Mouse (Mus musculus) hindbrain, embryonic 12.5 days (tissue): ENCODE measurements around the gene Gsto1. TPM values are rescaled to one million over a fixed set of nuclear protein-coding genes. Genes with fewer than 3 reads are reported as not detected.

Experiments
- ATAC-seq: fragments of 200-750 bp; cut with Nextera tagmentation; 2 replicates; pipeline ENCODE4 v1.8.0; 2017; ENCODE audit warnings: moderate TSS enrichment; ENCODE audit not compliant: low FRiP score
- H3K27ac ChIP-seq: fragments of 300-500 bp; sonication (generic); 2 replicates; pipeline ENCODE4 v1.5.1; 2016; ENCODE audit warnings: mild to moderate bottlenecking
- H3K27me3 ChIP-seq: fragments of 300-500 bp; sonication (generic); 2 replicates; pipeline ENCODE4 v1.6.1; 2016; ENCODE audit warnings: mild to moderate bottlenecking
- H3K36me3 ChIP-seq: fragments of 300-500 bp; sonication (generic); 2 replicates; pipeline ENCODE4 v1.6.1; 2016; ENCODE audit warnings: mild to moderate bottlenecking
- H3K4me1 ChIP-seq: fragments of 300-500 bp; sonication (generic); 2 replicates; pipeline ENCODE4 v1.6.1; 2016
- H3K4me2 ChIP-seq: fragments of 300-500 bp; sonication (generic); replicated peaks from 2 replicates; pipeline ENCODE4 v1.6.1; 2016; ENCODE audit warnings: mild to moderate bottlenecking
- H3K4me3 ChIP-seq: fragments of 300-500 bp; sonication (generic); 2 replicates; pipeline ENCODE4 v1.5.1; 2016; ENCODE audit warnings: mild to moderate bottlenecking
- H3K9ac ChIP-seq: fragments of 300-500 bp; sonication (generic); 2 replicates; pipeline ENCODE4 v1.6.1; 2016; ENCODE audit warnings: mild to moderate bottlenecking, moderate library complexity
- H3K9me3 ChIP-seq: fragments of 300-500 bp; sonication (generic); replicated peaks from 2 replicates; pipeline ENCODE4 v1.6.1; 2016; ENCODE audit warnings: mild to moderate bottlenecking
- WGBS: fragments of 180-500 bp; shearing (Covaris S2); methylation state at CpG from one replicate; pipeline ENCODE4 v1.1.7; 2016; 5-methylcytosine and 5-hydroxymethylcytosine counted together
- polyA plus RNA-seq: library from polyadenylated mRNA; unstranded; fragments of >200 nt; fragmentation: Nextera tagmentation; extraction: Ambion mirVana; gene quantifications from 2 replicates; pipeline ENCODE4 v1.2.1, GENCODE M21; 2016

Gsto1 gene
- polyA plus RNA-seq, 1 experiment from 2014 or later: 102 TPM

- Histone ChIP-seq H3K36me3 (0 out of 2 replicates have a peak, but pooled peaks cover 6% of the 10 kb centered on the region), H3K27ac (no peak overlapping the region), H3K9me3 (no peaks in the 10 kb centered on the region), H3K27me3 (no peaks in the 10 kb centered on the region), H3K4me2 (no peak overlapping the region), H3K4me3 (no peak overlapping the region), H3K4me1 (peaks cover 7% of the 10 kb centered on the region), H3K9ac (no peak overlapping the region)
- no peak for ATAC-seq
- 95% methylated on average over 3 of the region's 3 CpGs for WGBS
Observed at GRCm38 (mm10) chr19:47862581-47862980, 7.8 kb downstream of the Gsto1 start.

- ATAC-seq: no peak
Observed at GRCm38 (mm10) chr19:47864051-47864450, 9.3 kb downstream of the Gsto1 start.

GRCm38 (mm10) chr19:47864721-47865120, 10.0 kb downstream of the Gsto1 start:
- no peak for ATAC-seq
- Histone ChIP-seq H3K9ac (peak overlapping the region; percentile 82), H3K4me3 (peak overlapping the region; percentile 68), H3K36me3 (0 out of 2 replicates have a peak, but pooled peaks cover 6% of the 10 kb centered on the region), H3K27ac (no peak overlapping the region), H3K9me3 (no peaks in the 10 kb centered on the region), H3K27me3 (peaks cover under 1% of the 10 kb centered on the region; the same call in 1 of the 2 replicates), H3K4me2 (peak overlapping the region; percentile 76), H3K4me1 (peaks cover 5% of the 10 kb centered on the region)
- WGBS: 84% methylated on average over 7 of the region's 7 CpGs

More at GRCm38 (mm10) chr19:47864051-47864450, 9.3 kb downstream of the Gsto1 start:
- Histone ChIP-seq H3K36me3 (0 out of 2 replicates have a peak, but pooled peaks cover 6% of the 10 kb centered on the region), H3K4me1 (peaks cover 5% of the 10 kb centered on the region), H3K27ac (no peak overlapping the region), H3K9me3 (no peaks in the 10 kb centered on the region), H3K27me3 (no peaks in the 10 kb centered on the region), H3K4me3 (no peak overlapping the region), H3K4me2 (no peak overlapping the region), H3K9ac (no peak overlapping the region)
- 97% methylated on average over 9 of the region's 9 CpGs for WGBS

GRCm38 (mm10) chr19:47865353-47865947, 10.7 kb downstream of the Gsto1 start, which contains the start of gene Gsto2:
Gene Gsto2, plus strand, starts transcription at chr19:47865534.
- peaks cover 3% of the 10 kb centered on the region; the same call in 1 of the 2 replicates for H3K27me3 ChIP-seq
- peaks cover 5% of the 10 kb centered on the region for H3K4me1 ChIP-seq
- 1% methylated on average over 49 of the region's 49 CpGs for WGBS
- ATAC-seq: peak; percentile 100
- no peaks in the 10 kb centered on the region for H3K9me3 ChIP-seq
- peak within 1 kb of the TSS; percentile 68 for H3K4me3 ChIP-seq
- H3K4me2 ChIP-seq: peak within 1 kb of the TSS; percentile 76
- peak within 1 kb of the TSS; percentile 88 for H3K27ac ChIP-seq
- peak within 1 kb of the TSS; percentile 82 for H3K9ac ChIP-seq
- H3K36me3 ChIP-seq: 0 out of 2 replicates have a peak, but pooled peaks cover 6% of the 10 kb centered on the region

DNA sequence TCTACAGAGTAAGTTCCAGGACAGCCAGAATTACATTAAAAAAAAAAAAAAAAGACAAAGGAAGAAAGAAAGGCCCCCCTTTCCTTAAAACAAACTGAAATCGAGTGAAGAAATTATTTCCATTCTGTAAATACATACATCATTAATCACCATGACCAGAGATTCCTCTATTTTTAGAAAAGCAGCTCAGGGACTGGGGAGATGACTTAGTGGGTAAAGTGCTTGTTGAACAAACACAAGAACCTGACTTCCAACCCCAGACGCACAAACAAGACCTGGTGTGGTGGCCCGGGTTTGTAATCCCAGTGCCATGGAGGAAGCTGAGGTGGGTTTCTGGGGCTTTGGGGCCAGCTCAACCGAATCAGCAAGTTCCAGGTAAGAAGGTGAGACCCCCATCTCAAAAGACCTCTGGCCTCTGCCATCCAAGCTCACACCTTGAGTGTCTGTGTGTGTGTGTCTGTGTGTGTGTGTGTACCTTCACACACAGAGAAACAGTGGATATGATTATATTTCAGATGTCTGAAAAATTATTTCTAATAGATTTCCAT, 12.9 kb downstream of the Gsto1 start:
- no peaks in the 10 kb centered on the region for H3K9me3 ChIP-seq
- H3K4me1 ChIP-seq: peaks cover 5% of the 10 kb centered on the region
- ATAC-seq: no peak
- 76% methylated on average over 4 of the region's 4 CpGs for WGBS
- no peak overlapping the region for H3K27ac ChIP-seq
- peaks cover 3% of the 10 kb centered on the region; the same call in 1 of the 2 replicates for H3K27me3 ChIP-seq
- 0 out of 2 replicates have a peak, but pooled peaks cover 6% of the 10 kb centered on the region for H3K36me3 ChIP-seq
- H3K4me2 ChIP-seq: no peak overlapping the region
- no peak overlapping the region for H3K4me3 ChIP-seq
- no peak overlapping the region for H3K9ac ChIP-seq

DNA sequence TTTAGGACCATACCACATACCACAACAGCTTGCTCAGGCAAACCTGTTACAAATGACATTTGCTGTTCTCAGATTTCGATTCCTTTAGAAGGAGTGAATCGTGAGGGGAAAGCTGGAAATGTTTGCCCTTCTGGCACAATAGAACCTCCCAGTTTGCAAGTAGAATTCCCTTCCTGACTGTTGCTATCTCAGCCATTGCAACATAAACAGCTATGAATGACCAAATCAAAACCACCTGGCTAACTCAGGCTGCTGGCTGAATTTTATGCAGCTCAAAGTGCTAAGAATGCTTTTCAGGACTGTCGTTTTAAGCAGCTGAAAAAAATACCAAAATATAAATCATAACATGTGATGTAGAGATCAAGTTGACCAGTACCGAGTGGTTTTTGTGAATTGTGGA, 14.2 kb downstream of the Gsto1 start:
- Histone ChIP-seq H3K4me1 (peaks cover 5% of the 10 kb centered on the region), H3K27ac (no peak overlapping the region), H3K27me3 (peaks cover 3% of the 10 kb centered on the region; the same call in 1 of the 2 replicates), H3K4me3 (no peak overlapping the region), H3K9me3 (no peaks in the 10 kb centered on the region), H3K4me2 (no peak overlapping the region), H3K9ac (no peak overlapping the region), H3K36me3 (0 out of 2 replicates have a peak, but pooled peaks cover 4% of the 10 kb centered on the region)
- no peak for ATAC-seq
- 68% methylated on average over 4 of the region's 4 CpGs for WGBS

DNA sequence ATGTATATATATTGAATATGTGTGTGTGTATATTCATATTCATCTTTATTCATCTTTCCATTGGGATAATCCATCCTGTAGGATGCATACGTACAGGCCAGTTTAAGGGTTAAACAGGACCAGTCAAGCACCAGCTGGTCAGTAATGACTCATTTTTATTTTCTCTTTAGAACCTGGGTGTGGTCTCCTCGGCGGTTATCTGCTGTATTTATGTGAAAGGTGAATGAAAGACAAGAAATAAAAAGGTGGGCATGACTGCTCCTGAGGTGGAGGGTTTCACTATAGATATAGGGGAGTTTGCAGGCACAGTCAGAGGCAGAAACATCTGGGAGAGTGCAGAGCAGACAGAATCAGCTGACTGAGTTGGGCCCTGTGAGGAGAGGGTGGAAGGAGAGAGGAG, 14.7 kb downstream of the Gsto1 start:
- no peak overlapping the region for H3K9ac ChIP-seq
- peaks cover 5% of the 10 kb centered on the region for H3K4me1 ChIP-seq
- no peak overlapping the region for H3K4me2 ChIP-seq
- H3K27ac ChIP-seq: no peak overlapping the region
- H3K27me3 ChIP-seq: peaks cover 3% of the 10 kb centered on the region; the same call in 1 of the 2 replicates
- ATAC-seq: no peak
- whole genome bisulfite sequencing: 75% methylated on average over 3 of the region's 3 CpGs
- no peaks in the 10 kb centered on the region for H3K36me3 ChIP-seq
- H3K4me3 ChIP-seq: no peak overlapping the region
- H3K9me3 ChIP-seq: no peaks in the 10 kb centered on the region

- H3K9ac ChIP-seq: no peak overlapping the region
- no peaks in the 10 kb centered on the region for H3K4me1 ChIP-seq
- no peak overlapping the region for H3K27ac ChIP-seq
- H3K27me3 ChIP-seq: peaks cover 3% of the 10 kb centered on the region; the same call in 1 of the 2 replicates
- H3K4me2 ChIP-seq: no peak overlapping the region
- ATAC-seq: no peak
- H3K9me3 ChIP-seq: no peaks in the 10 kb centered on the region
- no peak overlapping the region for H3K4me3 ChIP-seq
- WGBS: 81% methylated on average over 7 of the region's 7 CpGs
- H3K36me3 ChIP-seq: no peaks in the 10 kb centered on the region
Observed at GRCm38 (mm10) chr19:47870102-47870666, 15.4 kb downstream of the Gsto1 start.

DNA sequence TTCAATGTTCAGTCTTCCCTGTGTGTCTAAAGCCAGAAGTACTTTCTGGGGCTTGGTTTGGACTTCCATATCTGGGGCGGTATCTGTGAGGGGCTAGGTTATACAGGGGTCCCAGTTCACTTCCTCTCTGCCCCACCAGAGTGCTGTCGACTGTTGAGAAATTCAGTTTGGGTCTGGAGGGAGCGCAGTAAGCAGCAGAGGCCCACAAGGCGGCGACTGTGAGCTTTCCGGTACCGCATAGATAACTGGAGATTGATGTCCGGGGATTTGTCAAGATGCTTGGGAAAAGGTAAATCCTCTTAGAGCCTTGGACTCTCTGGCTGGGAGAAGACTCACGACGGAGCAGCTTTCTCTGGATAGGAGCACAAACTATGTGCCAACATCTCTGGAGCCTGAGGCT, 16.7 kb downstream of the Gsto1 start:
- Histone ChIP-seq H3K27me3 (peaks cover 3% of the 10 kb centered on the region; the same call in 1 of the 2 replicates), H3K4me3 (no peak overlapping the region), H3K9ac (no peak overlapping the region), H3K4me1 (no peaks in the 10 kb centered on the region), H3K4me2 (no peak overlapping the region), H3K27ac (no peak overlapping the region), H3K9me3 (no peaks in the 10 kb centered on the region), H3K36me3 (no peaks in the 10 kb centered on the region)
- ATAC-seq: no peak
- WGBS: 27% methylated on average over 10 of the region's 10 CpGs

GRCm38 (mm10) chr19:47876252-47876651, 21.5 kb downstream of the Gsto1 start:
- Histone ChIP-seq H3K27ac (no peak overlapping the region), H3K36me3 (no peaks in the 10 kb centered on the region), H3K9ac (no peak overlapping the region), H3K27me3 (no peaks in the 10 kb centered on the region), H3K4me3 (no peak overlapping the region), H3K4me1 (peaks cover 4% of the 10 kb centered on the region; the same call in 1 of the 2 replicates), H3K9me3 (no peaks in the 10 kb centered on the region), H3K4me2 (no peak overlapping the region)
- ATAC-seq: no peak
- WGBS: 76% methylated on average over 15 of the region's 15 CpGs

GRCm38 (mm10) chr19:47881538-47881937, 26.8 kb downstream of the Gsto1 start:
- Histone ChIP-seq H3K4me3 (no peak overlapping the region), H3K9ac (no peak overlapping the region), H3K9me3 (no peaks in the 10 kb centered on the region), H3K4me1 (peaks cover 18% of the 10 kb centered on the region), H3K4me2 (no peak overlapping the region), H3K27ac (no peak overlapping the region), H3K36me3 (no peaks in the 10 kb centered on the region), H3K27me3 (no peaks in the 10 kb centered on the region)
- no peak for ATAC-seq
- WGBS: 85% methylated on average over 7 of the region's 7 CpGs

GRCm38 (mm10) chr19:47882151-47882881, 27.5 kb downstream of the Gsto1 start:
- WGBS: 30% methylated on average over 11 of the region's 11 CpGs
- no peaks in the 10 kb centered on the region for H3K27me3 ChIP-seq
- no peak overlapping the region for H3K9ac ChIP-seq
- ATAC-seq: peak; percentile 78
- no peak overlapping the region for H3K4me2 ChIP-seq
- H3K36me3 ChIP-seq: no peaks in the 10 kb centered on the region
- H3K27ac ChIP-seq: no peak overlapping the region
- H3K9me3 ChIP-seq: no peaks in the 10 kb centered on the region
- H3K4me3 ChIP-seq: no peak overlapping the region
- peaks cover 18% of the 10 kb centered on the region for H3K4me1 ChIP-seq
